ENCODE assay signal across 31 mouse cellular contexts in genomic region chr2:123190795-123191582, GRCm38 (mm10).
DNase-seq lines count a peak whose midpoint lies in the region; ATAC-seq and TF ChIP-seq lines count a peak whose summit lies in the region.
"Had no signal": no experiment of that assay in that cellular context is flagged by ENCODE, and none has a peak within 500 bp of the region (broad histone marks: within the 10 kb centered on the region; RNA-seq: fewer than 3 reads in every experiment).

No protein-coding gene starts in this region.

- H3K4me1 ChIP-seq in hindbrain, embryonic 11.5 days (replicated peaks; ENCODE audit: control insufficient read depth, insufficient read depth, low read length): no peaks in the 10 kb centered on the region
- H3K4me1 ChIP-seq in hindbrain, embryonic 10.5 days (replicated peaks): no peaks in the 10 kb centered on the region
- 0 out of 2 replicates have a peak, but pooled peaks cover 3% of the 10 kb centered on the region for H3K4me1 ChIP-seq in hindbrain, embryonic 13.5 days (replicated peaks)
- H3K4me1 ChIP-seq in hindbrain, postnatal 0 days (ENCODE audit: insufficient read depth, low read length): no peaks in the 10 kb centered on the region
- peaks cover 7% of the 10 kb centered on the region; the same call in 1 of the 2 replicates for H3K4me1 ChIP-seq in midbrain, embryonic 16.5 days (ENCODE audit: control insufficient read depth, insufficient read depth, low read length)
- no peaks in the 10 kb centered on the region for H3K4me1 ChIP-seq in liver, embryonic 12.5 days
- H3K4me1 ChIP-seq in embryonic facial prominence, embryonic 10.5 days: no peaks in the 10 kb centered on the region
- H3K4me1 ChIP-seq: embryonic facial prominence, embryonic 13.5 days; limb, embryonic 10.5 days; limb, embryonic 15.5 days; lung, embryonic 15.5 days; megakaryocyte, embryonic 14.5 days; neural tube, embryonic 15.5 days; stomach, embryonic 15.5 days had no signal

- peak; percentile 57 for ATAC-seq in hindbrain, embryonic 11.5 days (ENCODE audit: low FRiP score)
- peak; percentile 59; the same call in 1 of the 2 replicates for ATAC-seq in hindbrain, embryonic 13.5 days (ENCODE audit: low FRiP score)
- no peak for ATAC-seq in hindbrain, postnatal 0 days
- ATAC-seq in midbrain, embryonic 16.5 days: peak; percentile 68
- no peak for ATAC-seq in liver, embryonic 12.5 days
- ATAC-seq: intestine, embryonic 16.5 days had no signal

- H3K27ac ChIP-seq in hindbrain, embryonic 11.5 days (ENCODE audit: low read depth, low read length): no peak overlapping the region
- no peak overlapping the region for H3K27ac ChIP-seq in hindbrain, embryonic 10.5 days
- peak overlapping the region; percentile 42; the same call in 1 of the 2 replicates for H3K27ac ChIP-seq in hindbrain, embryonic 13.5 days
- H3K27ac ChIP-seq in hindbrain, postnatal 0 days: no peak overlapping the region
- H3K27ac ChIP-seq in midbrain, embryonic 16.5 days (ENCODE audit: low read length): peak overlapping the region; percentile 32; the same call in 1 of the 2 replicates
- H3K27ac ChIP-seq in liver, embryonic 12.5 days: no peak overlapping the region
- no peak overlapping the region for H3K27ac ChIP-seq in embryonic facial prominence, embryonic 10.5 days (replicated peaks)
- H3K27ac ChIP-seq: embryonic facial prominence, embryonic 13.5 days; limb, embryonic 10.5 days; limb, embryonic 15.5 days; liver, embryonic 14.5 days; lung, embryonic 15.5 days; neural tube, embryonic 15.5 days; stomach, embryonic 15.5 days had no signal

- no peaks in the 10 kb centered on the region for H3K9me3 ChIP-seq in hindbrain, embryonic 11.5 days (ENCODE audit: control insufficient read depth, low read length)
- H3K9me3 ChIP-seq in hindbrain, embryonic 10.5 days: no peaks in the 10 kb centered on the region
- no peaks in the 10 kb centered on the region for H3K9me3 ChIP-seq in hindbrain, embryonic 13.5 days
- H3K9me3 ChIP-seq in hindbrain, postnatal 0 days (ENCODE audit: low read length): no peaks in the 10 kb centered on the region
- no peaks in the 10 kb centered on the region for H3K9me3 ChIP-seq in midbrain, embryonic 16.5 days (replicated peaks; ENCODE audit: control insufficient read depth, low read length, poor library complexity, severe bottlenecking)
- no peaks in the 10 kb centered on the region for H3K9me3 ChIP-seq in liver, embryonic 12.5 days (replicated peaks)
- H3K9me3 ChIP-seq in embryonic facial prominence, embryonic 10.5 days: no peaks in the 10 kb centered on the region
- H3K9me3 ChIP-seq: embryonic facial prominence, embryonic 13.5 days; limb, embryonic 10.5 days; limb, embryonic 15.5 days; lung, embryonic 15.5 days; megakaryocyte, embryonic 14.5 days; neural tube, embryonic 15.5 days; stomach, embryonic 15.5 days had no signal

- DNase-seq in hindbrain, embryonic 11.5 days (ENCODE audit: low spot score): no peak
- DNase-seq in hindbrain, embryonic 10.5 days (ENCODE audit: low spot score): no peak
- peak; percentile 10 for DNase-seq in hindbrain, postnatal 0 days (ENCODE audit: low spot score)
- no peak for DNase-seq in testis, postnatal 10 days (ENCODE audit: low spot score)
- DNase-seq in embryonic facial prominence, embryonic 10.5 days (ENCODE audit: low spot score): no peak
- DNase-seq: adrenal gland, postnatal 14 days; B cell, adult 2 months; cerebellum, adult 11-12 months; cerebellum, adult 9-11 months; embryo, embryonic 11 days; gastrocnemius, postnatal 14 days; heart, postnatal 14 days; kidney, adult 8-10 months; kidney, postnatal 10 days; layer of hippocampus, postnatal 36 days; lung, postnatal 36 days; retina, postnatal 1 day; right cerebral cortex, postnatal 14 days; thymus, postnatal 14 days had no signal

- WGBS in hindbrain, embryonic 11.5 days: 75% methylated on average over 3 of the region's 3 CpGs
- 79% methylated on average over 3 of the region's 3 CpGs for WGBS in hindbrain, embryonic 10.5 days
- 45% methylated on average over 3 of the region's 3 CpGs for WGBS in hindbrain, embryonic 13.5 days
- 65% methylated on average over 3 of the region's 3 CpGs for WGBS in hindbrain, postnatal 0 days
- 46% methylated on average over 3 of the region's 3 CpGs for WGBS in midbrain, embryonic 16.5 days
- WGBS in liver, embryonic 12.5 days (ENCODE audit: insufficient replicate concordance): 48% methylated on average over 3 of the region's 3 CpGs
- WGBS in embryonic facial prominence, embryonic 10.5 days: 73% methylated on average over 3 of the region's 3 CpGs

- no peak overlapping the region for H3K9ac ChIP-seq in hindbrain, embryonic 11.5 days (ENCODE audit: low read depth, low read length)
- no peak overlapping the region for H3K9ac ChIP-seq in hindbrain, embryonic 13.5 days
- H3K9ac ChIP-seq in hindbrain, postnatal 0 days (replicated peaks; ENCODE audit: low read length): no peak overlapping the region
- no peak overlapping the region for H3K9ac ChIP-seq in midbrain, embryonic 16.5 days (ENCODE audit: low read depth, low read length)
- no peak overlapping the region for H3K9ac ChIP-seq in liver, embryonic 12.5 days
- H3K9ac ChIP-seq: embryonic facial prominence, embryonic 13.5 days; limb, embryonic 15.5 days; liver, embryonic 14.5 days; lung, embryonic 15.5 days; neural tube, embryonic 15.5 days; stomach, embryonic 15.5 days had no signal

- H3K27me3 ChIP-seq in hindbrain, embryonic 11.5 days (ENCODE audit: control insufficient read depth, insufficient read depth, low read length): no peaks in the 10 kb centered on the region
- H3K27me3 ChIP-seq in hindbrain, embryonic 10.5 days (ENCODE audit: insufficient read depth, poor library complexity, severe bottlenecking): no peaks in the 10 kb centered on the region
- no peaks in the 10 kb centered on the region for H3K27me3 ChIP-seq in hindbrain, embryonic 13.5 days
- no peaks in the 10 kb centered on the region for H3K27me3 ChIP-seq in hindbrain, postnatal 0 days (ENCODE audit: insufficient read depth, low read length)
- no peaks in the 10 kb centered on the region for H3K27me3 ChIP-seq in midbrain, embryonic 16.5 days (ENCODE audit: control insufficient read depth, insufficient read depth, low read depth, low read length)
- H3K27me3 ChIP-seq in liver, embryonic 12.5 days (replicated peaks): no peaks in the 10 kb centered on the region
- no peaks in the 10 kb centered on the region for H3K27me3 ChIP-seq in embryonic facial prominence, embryonic 10.5 days (replicated peaks; ENCODE audit: low read depth, poor library complexity, severe bottlenecking)
- H3K27me3 ChIP-seq: embryonic facial prominence, embryonic 13.5 days; limb, embryonic 15.5 days; lung, embryonic 15.5 days; megakaryocyte, embryonic 14.5 days; neural tube, embryonic 15.5 days; stomach, embryonic 15.5 days had no signal

- no peak overlapping the region for H3K4me2 ChIP-seq in hindbrain, embryonic 11.5 days (replicated peaks; ENCODE audit: low read depth, low read length)
- H3K4me2 ChIP-seq in hindbrain, embryonic 13.5 days: no peak overlapping the region
- no peak overlapping the region for H3K4me2 ChIP-seq in hindbrain, postnatal 0 days (ENCODE audit: low read depth, low read length)
- H3K4me2 ChIP-seq in midbrain, embryonic 16.5 days (ENCODE audit: low read length): no peak overlapping the region
- no peak overlapping the region for H3K4me2 ChIP-seq in liver, embryonic 12.5 days
- H3K4me2 ChIP-seq: embryonic facial prominence, embryonic 13.5 days; limb, embryonic 15.5 days; lung, embryonic 15.5 days; neural tube, embryonic 15.5 days; stomach, embryonic 15.5 days had no signal

- H3K36me3 ChIP-seq in hindbrain, embryonic 11.5 days (ENCODE audit: control insufficient read depth, insufficient read depth, low read length): no peaks in the 10 kb centered on the region
- no peaks in the 10 kb centered on the region for H3K36me3 ChIP-seq in hindbrain, embryonic 10.5 days
- no peaks in the 10 kb centered on the region for H3K36me3 ChIP-seq in hindbrain, embryonic 13.5 days
- H3K36me3 ChIP-seq in hindbrain, postnatal 0 days (ENCODE audit: insufficient read depth, low read length): no peaks in the 10 kb centered on the region
- H3K36me3 ChIP-seq in midbrain, embryonic 16.5 days (ENCODE audit: control insufficient read depth, insufficient read depth, low read length): no peaks in the 10 kb centered on the region
- H3K36me3 ChIP-seq in liver, embryonic 12.5 days: no peaks in the 10 kb centered on the region
- H3K36me3 ChIP-seq in embryonic facial prominence, embryonic 10.5 days (replicated peaks): no peaks in the 10 kb centered on the region
- H3K36me3 ChIP-seq: embryonic facial prominence, embryonic 13.5 days; limb, embryonic 10.5 days; limb, embryonic 15.5 days; lung, embryonic 15.5 days; neural tube, embryonic 15.5 days; stomach, embryonic 15.5 days had no signal

- no peak for TF ChIP-seq CTCF in hindbrain, postnatal 0 days (IDR thresholded peaks at IDR 0.05; ENCODE audit: low read depth)

- H3K4me3 ChIP-seq in hindbrain, embryonic 11.5 days (ENCODE audit: low read depth, low read length): no peak overlapping the region
- no peak overlapping the region for H3K4me3 ChIP-seq in hindbrain, embryonic 10.5 days
- no peak overlapping the region for H3K4me3 ChIP-seq in hindbrain, embryonic 13.5 days
- no peak overlapping the region for H3K4me3 ChIP-seq in hindbrain, postnatal 0 days (ENCODE audit: low read length)
- H3K4me3 ChIP-seq in midbrain, embryonic 16.5 days (ENCODE audit: low read depth, low read length): no peak overlapping the region
- no peak overlapping the region for H3K4me3 ChIP-seq in liver, embryonic 12.5 days
- no peak overlapping the region for H3K4me3 ChIP-seq in embryonic facial prominence, embryonic 10.5 days
- H3K4me3 ChIP-seq: embryonic facial prominence, embryonic 13.5 days; limb, embryonic 10.5 days; limb, embryonic 15.5 days; lung, embryonic 15.5 days; megakaryocyte, embryonic 14.5 days; neural tube, embryonic 15.5 days; stomach, embryonic 15.5 days had no signal

Comparison
In these comparisons a context has a peak if more than half of its experiments do, and no peak if none do; other contexts are left out.
1. ATAC-seq: peak in hindbrain, embryonic 11.5 days (single experiment), hindbrain, embryonic 13.5 days (single experiment) and midbrain, embryonic 16.5 days (single experiment); none in hindbrain, postnatal 0 days (single experiment) and liver, embryonic 12.5 days (single experiment).
2. H3K27ac ChIP-seq: peak in hindbrain, embryonic 13.5 days (single experiment) and midbrain, embryonic 16.5 days (single experiment); none in hindbrain, embryonic 11.5 days (single experiment), hindbrain, embryonic 10.5 days (single experiment), hindbrain, postnatal 0 days (single experiment), liver, embryonic 12.5 days (single experiment) and embryonic facial prominence, embryonic 10.5 days (single experiment).